Mouse (Mus musculus): ENCODE data around the gene Mt3. TPM values are rescaled to one million over a fixed set of nuclear protein-coding genes. Genes with fewer than 3 reads are reported as not detected.

The Mt3 gene
- total and polyA plus RNA-seq, 3 experiments = not detected

- TF ChIP-seq MXI1 (IDR thresholded peaks at IDR 0.05; ENCODE audit: low read depth, low read length) = peak; percentile 99
- no peak for TF ChIP-seq POLR2AphosphoS5 (IDR thresholded peaks at IDR 0.05; ENCODE audit: borderline replicate concordance, low read depth, low read length)
- TF ChIP-seq JUND (IDR thresholded peaks at IDR 0.05; ENCODE audit: low read depth, low read length) = no peak
- TF ChIP-seq BHLHE40 (IDR thresholded peaks at IDR 0.05; ENCODE audit: borderline replicate concordance, low read depth, low read length) = peak; percentile 92
- TF ChIP-seq SIN3A (IDR thresholded peaks at IDR 0.05; ENCODE audit: low read length) = peak; percentile 89
- no peak for TF ChIP-seq E2F4 (IDR thresholded peaks at IDR 0.05; ENCODE audit: borderline replicate concordance, low read depth, low read length)
- no peak for TF ChIP-seq NRF1 (IDR thresholded peaks at IDR 0.05; ENCODE audit: insufficient read depth, low read depth, low read length, poor library complexity, severe bottlenecking)
- TF ChIP-seq MEF2A (IDR thresholded peaks at IDR 0.05; ENCODE audit: extremely low read depth, insufficient replicate concordance, low read depth, low read length, poor library complexity, severe bottlenecking) = no peak
- no peak for TF ChIP-seq MYB (IDR thresholded peaks at IDR 0.05; ENCODE audit: low read depth, low read length)
- TF ChIP-seq GATA1 (IDR thresholded peaks at IDR 0.05; ENCODE audit: low read depth, low read length) = no peak
- no peak for TF ChIP-seq EP300 (IDR thresholded peaks at IDR 0.05; ENCODE audit: low read depth in 1 of 2, low read length in 2 of 2)
- TF ChIP-seq POLR2AphosphoS2 (IDR thresholded peaks at IDR 0.05; ENCODE audit: low read length) = no peak
- no peak; the same call in 1 of the 2 replicates for TF ChIP-seq HCFC1 (IDR thresholded peaks at IDR 0.05; ENCODE audit: low read depth, low read length)
Measured at GRCm38 (mm10) chr8:94179713-94180560, 27.5 kb downstream of the Mt3 start (continued).

GRCm38 (mm10) chr8:94180561-94180908, 28.1 kb downstream of the Mt3 start:
- Histone ChIP-seq H3K4me1 (ENCODE audit: control insufficient read depth in 1 of 2, insufficient read depth in 2 of 2, low read length in 2 of 2) (peaks cover 0 to 13% of the 10 kb centered on the region in 2 experiments; a peak in 2 of 4 replicates), H3K9ac (ENCODE audit: control insufficient read depth, low read depth, low read length, poor library complexity, severe bottlenecking) (peak overlapping the region; percentile 91), H3K27ac (ENCODE audit: control insufficient read depth, low read depth, low read length) (peak overlapping the region; percentile 97), H3K36me3 (ENCODE audit: control insufficient read depth in 1 of 2, insufficient read depth in 2 of 2, low read length in 2 of 2) (peaks cover 0 to 8% of the 10 kb centered on the region in 2 experiments; a peak in 2 of 4 replicates), H3K27me3 (ENCODE audit: control insufficient read depth in 1 of 2, insufficient read depth in 2 of 2, low read length in 2 of 2) (no peaks in the 10 kb centered on the region), H3K4me3 (ENCODE audit: control insufficient read depth in 1 of 2, insufficient read depth in 1 of 2, low read depth in 2 of 2, low read length in 2 of 2) (peak overlapping the region; percentile 82 to 88), H3K79me2 (ENCODE audit: control insufficient read depth, insufficient read depth, low read length, poor library complexity) (peaks cover 17% of the 10 kb centered on the region), H3K9me3 (replicated peaks; ENCODE audit: insufficient read depth, low read length) (no peaks in the 10 kb centered on the region)
- peak; percentile 53 for DNase-seq (ENCODE audit: low read depth, low spot score)
- TF ChIP-seq POLR2AphosphoS2 (IDR thresholded peaks at IDR 0.05; ENCODE audit: low read length) (peak; percentile 62; the same call in 1 of the 2 replicates), MYC (IDR thresholded peaks at IDR 0.05; ENCODE audit: low read depth, low read length) (no peak), BHLHE40 (IDR thresholded peaks at IDR 0.05; ENCODE audit: borderline replicate concordance, low read depth, low read length) (no peak), TBP (IDR thresholded peaks at IDR 0.05; ENCODE audit: low read depth, low read length) (0 out of 2 replicates have a peak, but pooled peaks have one; percentile 3), CHD1 (IDR thresholded peaks at IDR 0.05; ENCODE audit: low read depth, low read length) (no peak), ZMIZ1 (IDR thresholded peaks at IDR 0.05; ENCODE audit: low read depth, low read length) (0 out of 2 replicates have a peak, but pooled peaks have one; percentile 43), USF1 (IDR thresholded peaks at IDR 0.05; ENCODE audit: low read depth, low read length) (no peak), NELFE (IDR thresholded peaks at IDR 0.05; ENCODE audit: low read depth, low read length) (no peak), RCOR1 (IDR thresholded peaks at IDR 0.05; ENCODE audit: low read depth, low read length) (no peak), TAL1 (IDR thresholded peaks at IDR 0.05; ENCODE audit: low read length) (no peak), SIN3A (IDR thresholded peaks at IDR 0.05; ENCODE audit: low read length) (no peak), POLR2A (IDR thresholded peaks at IDR 0.05; ENCODE audit: control insufficient read depth in 1 of 2, insufficient read depth in 1 of 2, low read depth in 1 of 2, low read length in 2 of 2, poor library complexity in 1 of 2) (no peak), MYB (IDR thresholded peaks at IDR 0.05; ENCODE audit: low read depth, low read length) (no peak), CTCF (IDR thresholded peaks at IDR 0.05 in 2 of 3, conservative IDR thresholded peaks at IDR 0.05 in 1 of 3; ENCODE audit: control insufficient read depth in 1 of 3, insufficient read depth in 1 of 3, low read depth in 2 of 3, low read length in 3 of 3, poor library complexity in 1 of 3, severe bottlenecking in 1 of 3) (no peak), MAFK (IDR thresholded peaks at IDR 0.05; ENCODE audit: borderline replicate concordance, low read depth, low read length) (0 out of 2 replicates have a peak, but pooled peaks have one; percentile 11), ZNF384 (IDR thresholded peaks at IDR 0.05; ENCODE audit: low read depth, low read length) (no peak), POLR2AphosphoS5 (IDR thresholded peaks at IDR 0.05; ENCODE audit: borderline replicate concordance, low read depth, low read length) (no peak), MEF2A (IDR thresholded peaks at IDR 0.05; ENCODE audit: extremely low read depth, insufficient replicate concordance, low read depth, low read length, poor library complexity, severe bottlenecking) (no peak)
